Mouse (Mus musculus): ENCODE data around the gene Cxcr2. TPM values are rescaled to one million over a fixed set of nuclear protein-coding genes. Genes with fewer than 3 reads are reported as not detected.

Gene Cxcr2
- total RNA-seq (2023), result 360 and 394 TPM in 2 replicates

DNA sequence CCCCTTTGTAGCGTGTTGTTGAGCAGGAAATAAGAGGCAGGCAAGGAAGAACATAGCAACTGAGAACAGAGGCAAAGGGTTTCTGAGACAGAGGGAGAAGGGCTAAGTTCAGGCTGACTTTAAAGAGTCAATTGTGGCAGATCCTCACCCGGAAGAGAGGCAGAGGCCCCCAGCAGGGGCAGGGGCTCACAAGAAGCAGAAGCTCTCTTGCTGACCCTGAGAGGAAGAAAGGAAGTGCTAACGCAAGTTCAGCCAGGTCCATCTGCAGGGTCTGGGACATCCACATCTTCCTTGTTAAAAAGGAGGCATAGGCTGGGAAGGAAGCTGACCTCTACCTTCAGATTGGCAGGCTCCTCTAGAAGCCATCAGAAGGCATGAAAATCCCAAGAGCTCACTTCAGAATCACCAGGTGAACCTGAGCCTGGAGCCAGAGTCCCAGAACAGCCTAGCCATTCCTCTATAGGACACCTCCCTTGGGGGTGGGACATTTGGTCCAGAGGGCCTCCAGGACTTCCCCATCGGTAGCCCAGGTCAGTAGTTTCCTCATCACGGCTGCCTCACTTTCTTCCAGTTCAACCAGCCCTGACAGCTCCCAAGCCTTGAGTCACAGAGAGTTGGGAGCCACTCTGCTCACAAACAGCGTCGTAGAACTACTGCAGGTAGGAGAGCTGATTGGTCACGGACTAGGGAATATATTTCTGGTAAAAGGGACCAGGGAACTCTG is at the start of gene Cxcr2:
Gene Cxcr2, plus strand, starts transcription at position 529 of the 724 bp plus-strand sequence.

DNA sequence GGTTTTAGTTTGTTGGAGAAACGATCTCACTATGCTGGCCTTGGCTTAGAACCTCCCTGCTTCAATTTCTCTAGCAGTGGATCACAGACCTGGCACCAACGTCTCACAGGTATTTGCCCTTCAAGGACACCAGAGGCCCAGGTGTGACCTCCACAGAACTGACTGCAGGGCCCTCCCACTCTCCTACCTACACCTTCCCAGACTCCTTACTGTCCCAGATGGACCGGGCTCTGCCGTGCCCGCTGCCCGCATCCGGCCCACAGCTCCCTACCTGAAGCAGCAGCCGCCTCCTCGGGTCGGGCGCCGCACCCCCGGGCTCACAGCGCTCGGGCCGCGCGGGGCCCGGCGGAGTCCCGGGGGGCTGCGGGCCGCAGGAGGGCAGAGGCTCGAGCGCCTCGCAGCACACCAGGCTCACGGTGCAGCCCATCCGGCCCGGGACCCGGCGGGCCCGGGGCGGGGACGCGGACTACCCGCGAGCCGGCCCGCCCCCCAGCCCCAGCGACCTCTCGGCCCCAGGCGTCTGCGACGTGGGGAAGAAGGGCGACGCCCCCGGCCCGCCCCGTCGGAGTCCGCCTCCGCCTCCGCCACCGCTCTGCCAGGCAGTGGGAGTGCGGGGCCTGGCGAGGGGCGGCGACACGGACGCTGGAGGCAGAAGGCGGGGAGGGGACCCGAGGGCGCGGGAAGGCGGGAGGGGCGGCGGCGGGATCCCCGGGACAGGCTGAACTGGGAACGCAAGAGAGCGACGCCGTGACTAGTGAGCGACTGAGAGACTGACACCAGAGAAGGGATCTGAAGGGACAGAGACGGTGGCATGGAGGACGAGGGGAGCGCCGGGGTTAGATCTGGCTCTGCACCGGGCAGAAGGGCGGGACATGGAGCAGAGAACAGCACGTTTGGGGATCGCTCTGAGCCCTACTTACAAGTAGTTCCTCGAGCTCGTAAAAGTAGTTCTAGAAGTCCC is 29.5 kb upstream of the Cxcr2 start, which contains the start of gene Tns1:
Gene Tns1, minus strand, starts transcription at position 429 of the 961 bp plus-strand sequence.

DNA sequence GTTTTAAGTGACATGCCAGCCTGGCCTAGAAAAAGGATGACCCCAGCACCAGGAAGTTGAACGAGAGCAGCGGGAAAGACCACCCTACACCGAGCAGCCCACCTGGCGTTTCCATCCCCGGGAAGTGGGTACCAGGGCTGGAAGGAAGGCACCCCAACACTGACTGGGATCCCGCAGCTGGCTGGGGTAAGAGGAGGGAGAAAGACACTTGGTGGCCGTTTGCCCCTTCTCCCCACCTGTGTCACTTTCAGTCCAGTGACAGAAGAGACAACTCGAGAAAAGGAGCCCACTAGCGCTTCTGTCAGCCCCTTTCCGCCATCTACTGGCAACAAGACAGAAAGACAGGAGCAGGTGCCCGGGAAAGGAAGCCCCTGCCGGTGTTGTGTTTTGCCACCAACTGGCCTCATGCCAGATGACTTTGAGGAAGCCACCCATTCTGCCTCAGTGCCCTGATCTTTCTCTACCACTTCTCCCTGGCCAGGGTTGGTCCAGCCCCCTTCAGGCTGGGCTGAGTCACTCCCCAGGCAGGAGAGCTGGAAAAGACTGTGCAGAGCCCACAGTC is 28.7 kb upstream of the Cxcr2 start, which contains the start of gene Rufy4:
Gene Rufy4, plus strand, starts transcription at position 551 of the 562 bp plus-strand sequence.

DNA sequence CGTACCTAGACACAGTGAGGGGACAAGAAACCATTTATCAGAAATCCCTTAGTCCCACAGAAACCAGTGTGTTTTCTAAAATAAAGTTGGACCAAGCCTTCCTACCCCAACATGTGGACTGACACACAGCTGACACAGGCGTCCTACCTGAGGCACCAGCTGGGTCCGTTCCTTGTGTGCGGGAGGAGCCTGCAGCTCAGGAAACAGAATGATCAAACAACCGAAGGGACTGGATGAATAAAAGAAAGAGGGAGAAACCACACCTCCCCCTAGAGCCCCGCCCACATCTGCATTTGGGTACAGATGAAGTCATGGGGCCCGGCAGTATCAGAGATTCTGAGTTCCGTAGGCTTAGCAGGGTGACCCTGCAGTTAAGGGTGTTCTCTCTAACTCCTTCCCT is 40.7 kb downstream of the Cxcr2 start, which contains the start of gene Cxcr1:
Gene Cxcr1, minus strand, starts transcription at position 187 of the 400 bp plus-strand sequence.

Other genes with a start within 250 kb of the Cxcr2 start
- gene Tns1, start 29.5 kb upstream of the Cxcr2 start, total RNA-seq (2023), result 11.3 and 11.8 TPM in 2 replicates
- 4.3 and 6.5 TPM in 2 replicates for gene Rufy4, start 28.4 kb upstream of the Cxcr2 start, total RNA-seq (2023)
- gene Cxcr1, start 40.6 kb downstream of the Cxcr2 start, total RNA-seq (2023), result 0.95 and 1.3 TPM in 2 replicates
- gene Arpc2, start 82.1 kb downstream of the Cxcr2 start, total RNA-seq (2023), result 697 and 747 TPM in 2 replicates
- 0.76 TPM in 1 of 2 replicates, not detected in the other for gene Gpbar1, start 124.6 kb downstream of the Cxcr2 start, total RNA-seq (2023)
- gene Aamp, start 130.7 kb downstream of the Cxcr2 start, total RNA-seq (2023), result 66.6 and 76.4 TPM in 2 replicates
- 7.8 and 10.5 TPM in 2 replicates for gene Pnkd, start 130.9 kb downstream of the Cxcr2 start, total RNA-seq (2023)
- gene Tmbim1, start 151.6 kb downstream of the Cxcr2 start, total RNA-seq (2023), result 22.5 and 25.0 TPM in 2 replicates
- gene Catip, start 208.1 kb downstream of the Cxcr2 start, total RNA-seq (2023), result not detected in 2 replicates
- gene Slc11a1, start 221.2 kb downstream of the Cxcr2 start, total RNA-seq (2023), result 247 and 304 TPM in 2 replicates
- 141 and 163 TPM in 2 replicates for gene Ctdsp1, start 237.5 kb downstream of the Cxcr2 start, total RNA-seq (2023)

All from neutrophil, adult 65 days (primary cell).